Mouse (Mus musculus) embryonic facial prominence, embryonic 15.5 days (tissue): Measurements from ENCODE around the gene Emp2. TPM values are rescaled to one million over a fixed set of nuclear protein-coding genes. Genes with fewer than 3 reads are reported as not detected.

Experiments used
- ATAC-seq: fragments of 200-750 bp; cut with Nextera tagmentation; 2 replicates; pipeline ENCODE4 v1.8.0; 2017; ENCODE audit warnings: low read depth, moderate TSS enrichment; ENCODE audit not compliant: insufficient number of reproducible peaks, low FRiP score, low TSS enrichment
- H3K27ac ChIP-seq: fragments of 300-500 bp; sonication (generic); replicated peaks from 2 replicates; pipeline ENCODE4 v1.5.1; 2015; ENCODE audit warnings: mild to moderate bottlenecking, inconsistent platforms
- H3K27me3 ChIP-seq: fragments of 300-500 bp; sonication (generic); 2 replicates; pipeline ENCODE4 v1.6.1; 2015; ENCODE audit warnings: inconsistent platforms
- H3K36me3 ChIP-seq: fragments of 300-500 bp; sonication (generic); 2 replicates; pipeline ENCODE4 v1.6.1; 2015; ENCODE audit warnings: mild to moderate bottlenecking, inconsistent platforms
- H3K4me1 ChIP-seq: fragments of 300-500 bp; sonication (generic); 2 replicates; pipeline ENCODE4 v1.6.1; 2015; ENCODE audit warnings: inconsistent platforms
- H3K4me2 ChIP-seq: fragments of 300-500 bp; sonication (generic); replicated peaks from 2 replicates; pipeline ENCODE4 v1.6.1; 2015; ENCODE audit warnings: mild to moderate bottlenecking, inconsistent platforms
- H3K4me3 ChIP-seq: fragments of 300-500 bp; sonication (generic); replicated peaks from 2 replicates; pipeline ENCODE4 v1.5.1; 2015; ENCODE audit warnings: mild to moderate bottlenecking, inconsistent platforms
- H3K9ac ChIP-seq: fragments of 300-500 bp; sonication (generic); 2 replicates; pipeline ENCODE4 v1.6.1; 2015; ENCODE audit warnings: inconsistent platforms
- H3K9me3 ChIP-seq: fragments of 300-500 bp; sonication (generic); replicated peaks from 2 replicates; pipeline ENCODE4 v1.6.1; 2016; ENCODE audit warnings: inconsistent platforms
- WGBS: fragments of 180-500 bp; shearing (Covaris S2); methylation state at CpG from one replicate; pipeline ENCODE4 v1.1.7; 2015; 5-methylcytosine and 5-hydroxymethylcytosine counted together
- polyA plus RNA-seq: library from polyadenylated mRNA; unstranded; fragments of >200 nt; fragmentation: Nextera tagmentation; extraction: Ambion mirVana; gene quantifications from 2 replicates; pipeline ENCODE4 v1.2.1, GENCODE M21; 2015

Emp2 gene
- polyA plus RNA-seq: 76.9 and 79.5 TPM in 2 replicates

DNA sequence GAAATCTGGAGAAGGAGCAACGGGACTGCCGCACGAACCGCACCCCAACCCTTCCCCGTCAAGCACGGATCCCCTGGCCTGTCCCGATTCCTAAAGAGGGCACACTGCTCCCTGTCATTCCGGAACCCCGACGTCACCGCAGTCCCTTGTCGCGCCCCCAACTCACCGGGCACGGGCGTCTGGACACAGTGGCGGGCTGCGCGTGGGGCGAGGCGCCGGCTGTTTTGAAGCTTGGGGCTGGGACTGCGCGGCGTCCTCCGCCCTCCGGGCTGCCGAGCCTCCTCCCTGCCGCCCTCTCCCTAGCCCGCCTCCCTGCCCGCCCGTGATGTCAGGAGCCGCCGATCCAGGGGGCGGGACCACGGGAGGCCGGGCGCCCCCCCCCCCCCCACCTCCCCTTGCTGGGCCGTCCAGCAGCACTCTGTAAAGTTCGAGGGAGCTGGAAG is at the start of gene Emp2:
Emp2 (minus strand) TSS at position 323 of the 443 bp plus-strand sequence.
- peak; percentile 91 for ATAC-seq
- H3K9me3 ChIP-seq: no peaks in the 10 kb centered on the region
- H3K4me3 ChIP-seq: peak within 1 kb of the TSS; percentile 62
- H3K4me1 ChIP-seq: peaks cover 34% of the 10 kb centered on the region
- peak within 1 kb of the TSS; percentile 78 for H3K4me2 ChIP-seq
- no peaks in the 10 kb centered on the region for H3K27me3 ChIP-seq
- H3K9ac ChIP-seq: peak within 1 kb of the TSS; percentile 62
- no peaks in the 10 kb centered on the region for H3K36me3 ChIP-seq
- peak within 1 kb of the TSS; percentile 74 for H3K27ac ChIP-seq
- under 1% methylated on average over 35 of the region's 40 CpGs for WGBS

DNA sequence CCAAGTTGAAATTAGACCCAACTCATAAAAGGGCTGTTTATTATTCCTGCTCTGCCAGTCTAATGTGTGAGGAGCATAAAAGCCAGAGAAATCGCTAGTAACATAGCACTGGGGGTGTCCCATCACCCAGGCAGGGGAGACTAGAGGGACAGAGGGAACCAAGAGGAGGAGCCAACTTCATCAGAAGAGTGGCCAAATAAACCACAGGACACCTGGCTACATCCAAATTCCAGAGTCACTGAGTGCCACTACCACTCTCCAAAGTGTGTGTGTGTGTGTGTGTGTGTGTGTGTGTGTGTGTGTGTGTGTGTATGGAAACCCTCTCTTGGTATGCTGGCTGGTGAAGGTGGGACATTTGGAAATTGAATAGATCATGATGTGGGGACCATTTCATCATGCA is 49.3 kb upstream of the Emp2 start:
- H3K4me2 ChIP-seq: no peak overlapping the region
- no peak overlapping the region for H3K9ac ChIP-seq
- H3K27ac ChIP-seq: no peak overlapping the region
- no peaks in the 10 kb centered on the region for H3K9me3 ChIP-seq
- H3K36me3 ChIP-seq: no peaks in the 10 kb centered on the region
- ATAC-seq: no peak
- peaks cover 24% of the 10 kb centered on the region for H3K4me1 ChIP-seq
- WGBS: 52% methylated on average over 1 of the region's 1 CpGs
- no peak overlapping the region for H3K4me3 ChIP-seq
- H3K27me3 ChIP-seq: no peaks in the 10 kb centered on the region

DNA sequence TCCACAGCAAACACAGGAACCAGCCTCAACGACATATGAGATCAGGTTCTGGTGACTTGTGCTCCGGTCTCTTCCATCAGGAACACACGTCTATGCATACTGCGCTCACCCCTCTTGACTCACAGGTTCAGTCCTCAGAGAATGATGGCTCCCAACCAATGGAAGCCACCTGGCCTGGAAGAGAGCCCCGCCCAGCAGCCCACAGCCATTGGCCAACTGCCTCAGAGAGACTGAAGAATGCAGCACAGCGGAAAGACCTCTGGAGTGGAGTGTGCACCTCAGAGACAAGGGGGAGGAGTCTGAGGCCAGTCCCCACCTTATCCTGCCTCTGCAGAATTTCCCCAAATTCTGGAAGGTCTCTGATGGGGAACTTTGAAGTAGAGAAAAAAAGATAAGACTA is 45.5 kb upstream of the Emp2 start:
- Histone ChIP-seq H3K4me3 (no peak overlapping the region), H3K9ac (no peak overlapping the region), H3K9me3 (no peaks in the 10 kb centered on the region), H3K4me1 (peaks cover 7% of the 10 kb centered on the region; the same call in 1 of the 2 replicates), H3K4me2 (no peak overlapping the region), H3K36me3 (no peaks in the 10 kb centered on the region), H3K27me3 (no peaks in the 10 kb centered on the region), H3K27ac (no peak overlapping the region)
- ATAC-seq: no peak
- 79% methylated on average over 6 of the region's 6 CpGs for WGBS

DNA sequence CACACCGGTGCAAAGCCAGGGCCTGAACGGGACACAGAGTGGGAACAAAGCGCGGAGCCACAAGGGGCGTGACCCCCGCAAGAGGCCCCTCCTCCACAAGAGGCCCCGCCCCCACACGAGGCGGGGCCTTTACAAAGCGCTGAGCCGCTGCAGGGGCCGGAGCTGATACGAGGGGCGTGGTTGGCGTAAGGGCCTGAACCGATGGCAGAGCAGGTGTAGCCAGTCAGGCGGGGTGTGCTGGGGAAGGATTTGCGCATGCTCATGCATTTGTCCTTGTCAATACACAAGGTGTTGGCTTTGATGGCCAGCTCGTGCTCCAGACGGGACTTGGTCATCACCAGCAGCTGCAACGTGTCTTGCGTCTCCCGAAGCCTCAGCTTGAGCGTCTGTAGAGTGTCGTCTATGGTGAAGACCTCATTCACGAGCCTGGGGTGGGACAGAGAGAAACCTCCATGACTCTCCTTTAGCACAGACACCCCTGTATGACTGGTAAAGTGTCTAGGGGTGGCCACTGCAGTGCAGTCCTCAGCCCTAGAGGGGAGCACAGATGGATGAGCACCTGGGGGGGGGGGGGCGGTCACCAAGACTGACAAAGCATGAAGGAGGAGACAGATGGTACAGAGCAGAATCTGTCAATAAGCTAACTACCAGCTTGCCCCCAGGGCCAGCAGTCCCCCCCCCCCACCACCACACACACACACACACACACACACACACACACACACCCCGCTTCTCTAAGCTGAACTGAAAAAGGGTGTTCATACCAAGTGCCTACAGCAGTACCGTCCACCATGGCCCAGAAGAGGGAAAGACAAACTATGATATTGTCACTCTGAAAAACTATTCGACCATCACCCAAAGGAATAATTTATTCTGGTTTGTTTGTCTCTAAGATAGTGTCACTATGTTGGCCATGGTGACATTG is 44.5 kb upstream of the Emp2 start:
- WGBS: 18% methylated on average over 30 of the region's 30 CpGs
- Histone ChIP-seq H3K36me3 (no peaks in the 10 kb centered on the region), H3K9me3 (no peaks in the 10 kb centered on the region), H3K9ac (no peak overlapping the region), H3K4me3 (peak overlapping the region; percentile 15), H3K27ac (no peak overlapping the region), H3K27me3 (no peaks in the 10 kb centered on the region), H3K4me2 (peak overlapping the region; percentile 41), H3K4me1 (peaks cover 7% of the 10 kb centered on the region; the same call in 1 of the 2 replicates)
- ATAC-seq: peak; percentile 77

DNA sequence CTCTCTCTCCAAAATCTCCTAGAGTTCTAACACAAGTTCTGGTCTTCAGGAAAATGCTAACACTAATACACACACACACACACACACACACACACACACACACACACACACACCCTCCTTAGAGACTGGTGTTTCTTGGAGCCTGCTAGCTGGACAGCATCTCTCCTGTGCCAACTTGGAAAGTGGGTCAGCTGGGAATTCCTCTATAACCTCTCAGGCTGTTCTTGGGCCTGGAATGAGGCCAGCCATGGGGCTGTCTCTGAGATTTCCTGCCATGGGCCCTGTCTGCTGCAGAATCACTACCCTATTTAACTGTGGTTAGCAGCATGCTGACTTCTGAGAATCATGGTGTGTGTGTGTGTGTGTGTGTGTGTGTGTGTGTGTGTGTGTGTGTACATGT is 41.2 kb upstream of the Emp2 start:
- Histone ChIP-seq H3K27ac (no peak overlapping the region), H3K36me3 (no peaks in the 10 kb centered on the region), H3K4me1 (peaks cover 7% of the 10 kb centered on the region; the same call in 1 of the 2 replicates), H3K9me3 (no peaks in the 10 kb centered on the region), H3K27me3 (no peaks in the 10 kb centered on the region), H3K4me2 (no peak overlapping the region), H3K9ac (no peak overlapping the region), H3K4me3 (no peak overlapping the region)
- ATAC-seq: no peak

DNA sequence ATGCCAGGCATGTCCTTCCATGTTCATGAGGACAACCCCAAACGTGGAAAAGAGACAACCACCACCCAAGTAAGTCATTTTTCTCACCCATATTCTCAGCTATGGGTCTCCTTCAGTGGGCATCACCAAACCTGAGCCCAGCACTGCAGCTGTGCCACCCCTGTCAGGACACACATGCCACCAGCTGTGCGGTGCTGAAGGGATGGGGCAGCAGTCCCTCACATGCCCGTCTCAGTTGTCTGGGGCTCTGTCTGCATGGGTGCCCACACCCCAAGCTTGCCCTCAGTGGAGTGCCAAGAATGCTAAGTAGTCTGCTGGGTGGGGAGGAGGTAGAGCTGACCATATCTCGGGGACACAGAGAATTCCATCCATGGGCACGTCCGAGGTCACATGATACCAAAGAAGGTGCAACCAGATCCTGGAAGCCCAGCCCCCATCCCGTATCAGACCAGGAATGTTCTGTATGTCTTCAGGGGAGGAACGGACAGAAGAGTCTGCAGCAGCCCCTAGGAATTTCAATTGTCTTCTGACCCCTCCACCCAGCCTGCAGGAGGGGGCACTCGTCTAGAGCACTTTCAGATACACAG is 37.4 kb upstream of the Emp2 start:
- Histone ChIP-seq H3K27ac (no peak overlapping the region), H3K4me1 (peaks cover 22% of the 10 kb centered on the region), H3K4me3 (no peak overlapping the region), H3K4me2 (no peak overlapping the region), H3K9me3 (no peaks in the 10 kb centered on the region), H3K9ac (no peak overlapping the region), H3K36me3 (no peaks in the 10 kb centered on the region), H3K27me3 (no peaks in the 10 kb centered on the region)
- ATAC-seq: no peak
- 51% methylated on average over 9 of the region's 9 CpGs for WGBS

DNA sequence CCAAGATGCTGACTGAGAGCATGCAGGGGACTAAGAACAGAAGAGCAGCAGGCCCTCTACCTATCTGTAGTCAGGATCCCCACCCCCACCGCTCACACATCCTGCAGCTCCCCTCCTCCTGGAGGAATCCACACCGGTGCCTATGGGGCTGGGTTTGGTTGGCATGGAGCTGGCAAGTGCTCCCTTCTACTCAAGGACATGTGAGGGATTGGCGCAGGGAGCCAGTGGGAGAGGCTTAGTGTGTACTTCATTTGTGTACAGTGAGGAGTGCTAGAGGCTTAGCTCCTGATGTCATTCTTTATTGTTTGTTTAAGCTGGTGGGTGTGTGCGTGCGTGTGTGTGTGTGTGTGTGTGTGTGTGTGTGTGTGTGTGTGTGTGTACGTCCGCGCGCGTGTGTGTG is 36.1 kb upstream of the Emp2 start:
- Histone ChIP-seq H3K4me1 (peaks cover 22% of the 10 kb centered on the region), H3K36me3 (no peaks in the 10 kb centered on the region), H3K27ac (peak overlapping the region; percentile 82), H3K4me2 (no peak overlapping the region), H3K4me3 (no peak overlapping the region), H3K27me3 (no peaks in the 10 kb centered on the region), H3K9ac (no peak overlapping the region), H3K9me3 (no peaks in the 10 kb centered on the region)
- 72% methylated on average over 10 of the region's 10 CpGs for WGBS
- ATAC-seq: peak; percentile 65

DNA sequence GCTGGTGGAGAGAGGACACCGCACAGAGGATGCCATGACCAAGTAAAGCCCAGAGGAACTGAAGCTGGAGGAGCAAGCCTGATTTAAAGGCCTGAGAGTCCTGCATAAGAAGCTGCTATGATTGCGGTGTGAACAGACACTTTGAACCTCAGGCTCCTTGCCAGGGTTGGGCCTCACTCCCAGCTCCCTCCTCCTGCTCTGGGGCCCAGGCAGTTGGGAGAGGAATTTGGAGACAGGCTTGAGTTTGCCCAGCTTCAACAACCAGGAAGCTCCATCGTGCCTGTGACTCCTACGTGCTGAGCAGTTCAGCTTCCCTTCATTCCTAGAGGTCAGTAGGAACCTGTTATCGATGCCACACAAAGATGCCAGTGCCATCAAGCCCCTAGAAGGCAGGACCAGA is 35.7 kb upstream of the Emp2 start:
- no peaks in the 10 kb centered on the region for H3K27me3 ChIP-seq
- no peak; the same call in 1 of the 2 replicates for ATAC-seq
- H3K4me2 ChIP-seq: no peak overlapping the region
- H3K36me3 ChIP-seq: no peaks in the 10 kb centered on the region
- H3K9me3 ChIP-seq: no peaks in the 10 kb centered on the region
- no peak overlapping the region for H3K9ac ChIP-seq
- 55% methylated on average over 5 of the region's 5 CpGs for WGBS
- H3K4me1 ChIP-seq: peaks cover 22% of the 10 kb centered on the region
- peak overlapping the region; percentile 82 for H3K27ac ChIP-seq
- H3K4me3 ChIP-seq: no peak overlapping the region

DNA sequence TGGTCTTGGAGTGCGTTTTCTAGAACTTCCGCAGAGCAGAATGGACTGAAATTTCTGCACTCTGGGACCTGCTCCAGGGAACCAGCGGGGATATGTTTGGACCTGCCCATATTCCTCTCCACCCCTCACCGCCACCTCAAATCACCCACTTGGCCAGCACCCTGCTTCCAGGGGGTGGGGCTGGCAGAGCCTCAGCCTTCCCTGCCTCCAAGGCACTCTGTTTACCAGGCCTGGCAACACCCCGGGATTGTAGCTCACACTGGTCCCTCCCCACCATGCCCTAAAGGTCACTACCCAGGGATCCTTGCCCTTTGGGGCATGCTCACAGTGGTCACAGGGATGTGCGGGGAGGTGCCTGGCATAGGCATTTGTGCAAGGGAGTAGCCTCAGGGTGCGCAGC is 33.8 kb upstream of the Emp2 start:
- Histone ChIP-seq H3K4me3 (no peak overlapping the region), H3K4me2 (no peak overlapping the region), H3K27ac (peak overlapping the region; percentile 44), H3K4me1 (peaks cover 22% of the 10 kb centered on the region), H3K9ac (no peak overlapping the region), H3K36me3 (no peaks in the 10 kb centered on the region), H3K9me3 (no peaks in the 10 kb centered on the region), H3K27me3 (no peaks in the 10 kb centered on the region)
- no peak for ATAC-seq
- WGBS: 67% methylated on average over 7 of the region's 7 CpGs

DNA sequence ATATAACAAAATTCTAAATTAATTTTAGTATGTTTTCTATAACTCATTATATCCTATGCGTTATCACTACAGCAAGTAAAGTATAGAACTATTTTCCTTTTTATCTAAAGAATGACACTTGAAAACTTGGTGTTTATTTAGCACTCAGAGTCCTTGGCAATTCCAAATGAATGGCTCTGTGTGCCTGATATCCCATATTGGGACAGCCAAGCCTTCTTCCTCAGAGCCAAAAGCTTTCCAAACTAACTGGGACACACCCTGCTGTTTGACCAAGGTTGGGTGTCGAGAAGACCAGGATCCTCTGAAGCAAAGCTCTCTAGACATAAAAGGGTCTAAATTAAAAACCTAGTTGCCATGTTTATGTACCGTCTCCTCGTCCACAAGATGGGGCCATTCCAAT is 27.3 kb upstream of the Emp2 start:
- Histone ChIP-seq H3K27me3 (no peaks in the 10 kb centered on the region), H3K36me3 (no peaks in the 10 kb centered on the region), H3K9ac (no peak overlapping the region), H3K27ac (no peak overlapping the region), H3K9me3 (no peaks in the 10 kb centered on the region), H3K4me2 (no peak overlapping the region), H3K4me1 (no peaks in the 10 kb centered on the region), H3K4me3 (no peak overlapping the region)
- WGBS: 61% methylated on average over 4 of the region's 4 CpGs
- ATAC-seq: no peak

DNA sequence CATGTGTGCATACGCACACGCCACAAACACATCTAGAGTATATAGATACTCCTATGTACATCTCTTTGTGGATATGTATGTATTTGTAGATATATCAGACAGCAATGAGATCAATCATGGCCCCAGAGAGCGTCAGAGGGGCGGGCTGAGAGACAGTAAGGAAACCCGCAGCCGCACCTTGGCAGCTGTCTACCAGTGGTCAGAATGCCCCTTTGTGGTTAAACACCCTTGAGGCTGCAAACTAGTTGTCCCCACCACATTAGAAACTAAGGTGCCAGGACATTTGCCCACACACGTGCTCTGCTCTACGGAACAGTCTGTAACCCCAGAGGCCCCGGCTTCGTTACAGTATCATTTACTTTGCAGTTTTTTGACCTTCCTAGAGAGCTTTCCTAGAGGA is 26.2 kb upstream of the Emp2 start:
- Histone ChIP-seq H3K9ac (no peak overlapping the region), H3K4me1 (no peaks in the 10 kb centered on the region), H3K36me3 (no peaks in the 10 kb centered on the region), H3K9me3 (no peaks in the 10 kb centered on the region), H3K4me3 (no peak overlapping the region), H3K4me2 (no peak overlapping the region), H3K27me3 (no peaks in the 10 kb centered on the region), H3K27ac (no peak overlapping the region)
- no peak for ATAC-seq
- 90% methylated on average over 10 of the region's 10 CpGs for WGBS
